Mouse (Mus musculus) heart, postnatal 10 days (tissue): ENCODE measurements at regions not wholly inside any gene's neighbourhood (a gene's known extent, or its start where the extent isn't known, plus 50 kb on each side); places are given as distances from the start of the nearest gene placed in this dataset.
A peak's percentile ranks its signal among the peaks of the same experiment; 100 is the strongest.

ENCODE experiments used
- DNase-seq, 2 experiments: peaks; one replicate each; pipeline ENCODE4 v3.0.0; 2021
- intact Hi-C: fragments of 180-260 bp; cut with DNase I; formaldehyde crosslinking; loops from one replicate; pipeline ENCODE4 v1.15.1; 2025
- microRNA-seq, 2 experiments: library from miRNA; unstranded; fragments of <30 nt; microRNA quantifications; one replicate each; pipeline ENCODE4 v1.2.0; 2022

DNA sequence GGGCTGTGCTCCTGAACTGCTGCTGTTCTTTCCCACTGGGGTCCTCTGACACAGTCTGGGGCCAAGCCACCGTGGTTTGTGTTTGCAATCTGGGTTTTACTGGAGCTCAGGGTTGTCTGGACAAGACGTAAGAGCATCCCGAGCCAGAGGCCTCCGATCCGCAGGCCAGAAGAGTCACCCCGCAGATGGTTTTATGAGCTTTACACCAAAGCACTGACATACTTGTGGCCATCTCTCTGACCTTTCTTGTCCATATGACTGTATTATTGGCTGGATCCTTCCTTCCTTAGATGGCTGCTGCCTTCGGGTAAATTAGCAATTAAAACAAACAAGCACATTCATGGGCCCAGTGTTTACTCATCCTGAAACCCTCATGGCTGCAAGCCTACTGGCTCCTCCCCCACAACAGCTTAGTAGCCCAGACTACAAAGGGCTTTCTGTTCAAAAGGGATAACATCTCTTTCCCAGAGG is 578.4 kb downstream of the Gm826 start:
- intact Hi-C loops: no loop called here
- DNase-seq: peak; percentile 24 to 25

DNA sequence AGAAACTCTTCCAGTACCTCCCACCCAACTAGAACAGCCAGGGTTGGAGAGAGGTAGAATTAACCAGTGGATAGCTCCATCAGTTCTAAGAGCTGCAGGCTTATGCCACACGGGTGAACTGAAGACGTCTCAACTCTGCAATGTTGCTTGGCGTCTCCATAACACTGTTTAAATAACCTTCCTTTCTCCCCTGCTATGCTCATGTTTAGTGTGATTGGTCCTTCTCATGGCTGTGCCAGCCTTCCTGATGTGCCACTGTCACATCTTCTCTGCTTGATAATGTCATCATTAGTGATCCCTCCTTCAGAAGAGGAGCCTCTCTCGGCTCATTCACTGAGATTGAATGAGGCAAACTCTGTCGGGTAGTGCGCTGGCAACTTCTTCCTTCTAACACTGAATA is 573.2 kb downstream of the Gm826 start:
- intact Hi-C loops: no loop called here
- no peak for DNase-seq

DNA sequence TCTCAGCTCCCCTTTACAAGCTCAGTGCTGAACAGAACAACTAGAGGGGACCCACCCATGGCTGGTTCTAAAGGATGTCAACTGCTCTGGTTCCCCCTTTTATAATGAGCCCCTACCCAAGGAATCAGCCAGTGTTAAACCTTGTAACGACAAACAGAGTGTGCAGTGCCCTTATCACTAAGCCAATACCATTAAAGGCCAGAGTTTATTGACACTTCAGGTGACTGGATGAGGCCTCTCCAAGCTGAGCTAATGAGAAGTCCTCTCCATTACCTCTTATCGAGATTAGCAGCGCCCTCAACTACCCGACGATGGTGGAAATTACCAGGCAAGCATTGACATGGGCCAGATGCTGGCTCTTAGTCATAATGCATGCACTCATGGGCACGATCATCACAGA is 570.8 kb downstream of the Gm826 start:
- intact Hi-C loops: no loop called here
- no peak for DNase-seq

Small RNAs in the stretch of these regions (microRNA-seq; reads per million reads assigned to microRNA genes)
- gene Gm44319: 0 reads per million in 2 experiments
